Mouse (Mus musculus) lung, adult 18-20 months (tissue): Measurements from ENCODE around the gene Efna2.

Experiments
- DNase-seq, 2 experiments: peaks; one replicate each; pipeline ENCODE4 v3.0.0; 2022; ENCODE audit warnings: mixed read lengths in 2 of 2

Efna2 gene

DNA sequence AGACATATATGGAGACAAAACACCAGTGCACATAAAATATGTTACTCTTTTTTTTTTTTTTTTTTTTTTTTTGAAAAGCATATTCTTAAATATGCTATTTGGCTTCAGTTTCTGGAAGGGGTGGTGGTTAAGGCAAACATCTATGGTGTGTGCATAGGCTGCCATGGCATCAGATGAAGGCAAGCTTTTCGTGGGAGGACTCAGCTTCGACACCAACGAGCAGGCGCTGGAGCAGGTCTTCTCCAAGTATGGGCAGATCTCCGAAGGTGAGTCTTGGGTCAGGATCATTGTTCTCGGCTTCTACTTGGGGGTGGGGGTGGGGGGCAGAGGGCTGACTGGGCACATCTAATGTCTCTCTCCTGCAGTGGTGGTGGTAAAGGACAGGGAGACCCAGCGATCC lies 9.6 kb upstream of the Efna2 start:
- DNase-seq: no peak

DNA sequence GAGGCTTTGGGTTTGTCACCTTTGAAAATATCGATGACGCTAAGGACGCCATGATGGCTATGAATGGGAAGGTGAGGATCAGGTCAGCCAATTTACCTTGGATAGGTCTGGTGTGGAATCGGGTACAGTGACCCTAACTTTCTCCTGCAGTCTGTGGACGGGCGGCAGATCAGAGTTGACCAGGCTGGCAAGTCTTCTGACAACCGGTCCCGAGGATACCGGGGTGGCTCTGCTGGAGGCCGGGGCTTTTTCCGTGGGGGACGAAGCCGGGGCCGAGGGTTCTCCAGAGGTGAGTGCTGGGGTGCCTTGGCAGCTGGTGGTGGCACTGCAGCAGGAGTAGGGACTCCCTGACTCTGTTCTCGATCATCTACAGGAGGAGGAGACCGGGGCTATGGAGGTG lies 9.2 kb upstream of the Efna2 start:
- no peak for DNase-seq

DNA sequence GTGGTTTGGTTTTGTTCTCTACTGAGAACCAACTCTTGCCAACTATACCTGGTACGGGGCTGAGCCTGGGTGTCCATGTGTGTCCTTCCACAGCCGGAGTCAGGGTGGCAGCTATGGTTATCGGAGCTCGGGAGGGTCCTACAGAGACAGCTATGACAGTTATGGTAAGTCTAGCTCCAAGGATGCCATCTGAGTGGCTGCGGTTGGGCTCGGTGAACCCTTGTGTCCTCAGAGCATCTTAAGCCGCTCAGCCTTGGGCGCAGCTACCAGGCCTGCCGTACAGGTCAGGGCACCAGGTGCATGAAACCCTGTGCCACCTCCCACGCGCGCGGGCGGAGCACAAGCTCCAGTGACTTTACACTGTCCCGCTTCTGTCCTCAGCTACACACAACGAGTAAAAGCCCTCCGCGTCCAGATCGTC lies 8.7 kb upstream of the Efna2 start:
- DNase-seq: no peak

DNA sequence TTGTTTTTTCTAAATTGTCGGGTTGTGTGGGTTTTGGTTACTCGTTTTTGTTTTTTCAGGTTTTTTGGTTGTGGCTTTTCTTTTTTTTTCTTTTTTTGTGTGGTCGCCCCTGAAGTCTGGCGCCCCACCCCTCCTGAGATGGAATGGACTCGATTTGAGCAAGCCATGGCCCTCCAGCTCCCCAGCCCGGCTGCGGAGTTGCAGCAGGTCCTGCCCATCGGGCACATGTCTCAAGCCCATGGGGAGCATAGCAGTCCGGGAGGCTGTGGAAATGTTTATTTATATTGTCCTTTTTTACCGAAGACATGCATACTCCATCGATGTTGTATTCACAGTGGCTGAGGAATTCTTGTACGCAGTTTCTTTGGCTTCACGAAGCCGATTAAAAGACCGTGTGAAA lies 8.0 kb upstream of the Efna2 start:
- no peak for DNase-seq

DNA sequence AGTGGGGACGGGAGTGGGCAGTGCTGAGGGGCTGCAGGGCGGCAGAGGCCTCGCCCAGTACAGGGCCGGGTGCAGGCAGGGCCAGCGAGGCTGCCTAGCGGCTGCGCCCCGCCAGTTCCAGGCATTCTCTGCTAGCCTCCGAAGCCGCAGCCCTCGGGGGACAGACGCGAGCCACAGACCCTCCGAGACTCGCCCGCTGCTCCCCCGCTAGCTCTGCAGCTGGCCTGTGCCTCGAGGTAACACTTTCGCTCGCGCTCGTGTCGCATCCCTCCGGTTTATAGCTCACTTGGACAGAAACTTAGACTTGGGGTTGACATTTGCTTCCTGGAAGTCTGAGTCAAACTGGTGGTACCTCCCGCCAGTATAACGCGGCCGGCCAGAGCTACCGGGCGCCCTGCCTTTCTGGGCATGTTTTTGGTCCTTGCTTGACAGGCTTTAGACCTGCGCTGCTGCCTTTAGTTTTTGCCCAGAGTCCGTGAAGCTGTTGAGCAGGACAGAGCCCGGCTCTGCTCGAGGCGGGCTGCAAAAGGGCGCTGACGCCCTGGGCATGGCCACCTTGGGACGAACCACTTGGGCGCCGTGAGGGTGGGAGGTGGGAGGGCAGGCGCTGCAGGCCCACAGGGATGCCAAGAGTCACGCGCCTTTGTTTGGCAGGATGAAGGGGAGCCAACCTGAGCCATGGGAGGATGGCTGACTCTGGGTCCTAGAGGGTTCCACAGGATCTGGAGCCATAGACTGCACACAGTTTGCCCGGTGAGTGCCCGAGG lies 7.3 kb upstream of the Efna2 start:
- no peak for DNase-seq

DNA sequence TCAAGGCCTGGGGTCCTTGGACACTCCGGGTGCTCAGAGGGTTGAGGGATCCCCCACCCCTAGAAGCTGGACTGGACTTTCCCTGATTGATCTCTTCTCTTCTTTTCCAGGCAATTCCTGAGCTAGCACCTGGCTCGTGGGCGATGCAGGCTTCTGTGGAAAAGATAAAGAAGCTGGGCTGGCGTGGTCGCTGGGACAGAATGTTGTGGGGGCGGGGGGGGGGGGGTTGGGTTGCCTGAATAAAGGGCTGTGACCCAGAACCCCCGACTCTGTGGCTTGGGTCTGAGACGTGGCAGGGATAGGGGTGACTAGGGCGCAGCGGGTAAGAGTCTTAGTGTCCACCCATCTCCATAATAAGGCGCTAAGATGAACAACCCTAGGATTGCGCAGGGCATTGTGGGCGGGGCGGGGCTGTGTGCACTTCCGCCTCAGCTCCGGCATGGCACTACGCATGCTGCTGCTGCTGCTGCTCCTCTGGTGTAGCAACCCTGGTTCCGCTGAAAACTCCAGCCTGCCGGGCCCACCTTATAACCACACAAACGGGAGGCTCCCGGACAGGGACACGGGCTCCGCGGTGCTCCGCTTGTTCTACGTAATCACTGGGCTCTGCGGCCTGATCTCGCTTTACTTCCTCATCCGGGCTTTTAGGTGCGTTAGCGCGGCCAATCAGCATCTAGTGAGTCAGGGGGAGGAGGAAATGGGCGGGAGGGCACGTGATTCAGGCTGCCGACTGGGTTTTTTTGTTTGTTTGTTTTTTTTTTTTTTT lies 6.6 kb upstream of the Efna2 start, which contains the start of gene 1600002K03Rik:
Gene 1600002K03Rik, plus strand, starts transcription at position 418 of the 766 bp plus-strand sequence.
- DNase-seq: peak; percentile 92 to 93

DNA sequence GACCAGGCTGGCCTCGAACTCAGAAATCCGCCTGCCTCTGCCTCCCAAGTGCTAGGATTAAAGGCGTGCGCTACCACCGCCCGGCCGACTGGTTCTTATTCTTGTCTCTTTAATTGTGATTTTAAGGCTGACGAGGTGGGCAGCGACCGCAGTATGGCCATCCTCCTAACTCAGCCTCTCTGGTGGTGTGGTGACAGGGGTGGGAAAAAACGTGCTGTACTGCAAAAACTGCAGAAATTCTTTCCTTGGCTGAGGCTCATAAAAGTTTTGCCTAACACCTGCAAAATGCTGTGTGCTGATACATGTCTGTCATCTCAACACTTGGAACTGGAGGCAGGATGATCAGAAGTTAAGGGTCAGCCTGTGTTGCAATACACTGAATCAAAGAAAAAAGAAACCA lies 5.9 kb upstream of the Efna2 start:
- DNase-seq: no peak

DNA sequence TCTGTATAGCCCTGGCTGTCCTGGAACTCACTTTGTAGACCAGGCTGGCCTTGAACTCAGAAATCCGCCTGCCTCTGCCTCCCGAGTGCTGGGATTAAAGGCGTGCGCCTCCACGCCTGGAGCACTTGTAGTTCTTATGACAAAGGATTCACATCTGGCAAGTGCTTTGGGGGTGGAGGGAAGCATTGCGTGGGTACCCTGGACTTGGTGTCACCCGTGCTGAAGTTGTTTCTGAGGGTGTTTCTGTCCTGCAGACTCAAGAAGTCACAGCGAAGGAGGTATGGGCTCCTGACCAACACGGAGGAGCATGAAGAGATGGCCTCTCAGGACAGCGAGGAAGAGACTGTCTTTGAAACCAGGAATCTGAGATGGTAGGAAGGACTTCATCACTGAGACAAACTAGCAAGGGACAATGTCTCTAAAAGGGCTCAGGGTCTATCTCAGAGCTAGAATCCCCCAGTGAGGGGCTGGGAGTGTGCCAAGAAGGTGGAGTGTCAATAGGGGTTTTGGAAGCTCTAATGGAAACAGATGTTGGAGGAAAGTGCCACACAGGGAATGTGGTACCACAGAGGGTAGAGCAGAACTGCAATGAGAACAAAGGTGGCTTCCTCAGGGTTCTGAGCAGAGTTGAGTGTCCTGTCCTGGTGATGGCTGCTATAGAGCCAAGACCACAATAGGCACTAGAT lies 5.2 kb upstream of the Efna2 start:
- no peak for DNase-seq

DNA sequence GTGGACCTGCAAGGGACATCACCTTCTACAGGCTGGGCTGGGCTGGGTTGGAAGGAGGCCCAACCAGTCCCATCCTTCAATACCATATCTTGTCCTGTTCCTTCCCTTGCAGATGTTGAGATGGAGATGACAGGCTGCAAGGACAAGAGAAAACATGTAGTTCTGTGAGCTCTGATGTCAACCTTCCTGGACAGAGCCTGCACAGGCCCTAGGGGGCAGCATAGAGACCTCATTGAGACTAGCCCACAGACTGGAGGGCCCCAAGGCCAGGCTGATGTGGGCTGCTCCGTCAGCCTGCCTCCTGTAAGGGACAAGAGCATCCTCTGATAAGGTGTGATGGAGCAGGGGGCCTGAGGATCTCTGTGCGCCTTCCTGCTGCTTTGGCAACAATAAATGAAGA lies 4.6 kb upstream of the Efna2 start:
- no peak for DNase-seq

DNA sequence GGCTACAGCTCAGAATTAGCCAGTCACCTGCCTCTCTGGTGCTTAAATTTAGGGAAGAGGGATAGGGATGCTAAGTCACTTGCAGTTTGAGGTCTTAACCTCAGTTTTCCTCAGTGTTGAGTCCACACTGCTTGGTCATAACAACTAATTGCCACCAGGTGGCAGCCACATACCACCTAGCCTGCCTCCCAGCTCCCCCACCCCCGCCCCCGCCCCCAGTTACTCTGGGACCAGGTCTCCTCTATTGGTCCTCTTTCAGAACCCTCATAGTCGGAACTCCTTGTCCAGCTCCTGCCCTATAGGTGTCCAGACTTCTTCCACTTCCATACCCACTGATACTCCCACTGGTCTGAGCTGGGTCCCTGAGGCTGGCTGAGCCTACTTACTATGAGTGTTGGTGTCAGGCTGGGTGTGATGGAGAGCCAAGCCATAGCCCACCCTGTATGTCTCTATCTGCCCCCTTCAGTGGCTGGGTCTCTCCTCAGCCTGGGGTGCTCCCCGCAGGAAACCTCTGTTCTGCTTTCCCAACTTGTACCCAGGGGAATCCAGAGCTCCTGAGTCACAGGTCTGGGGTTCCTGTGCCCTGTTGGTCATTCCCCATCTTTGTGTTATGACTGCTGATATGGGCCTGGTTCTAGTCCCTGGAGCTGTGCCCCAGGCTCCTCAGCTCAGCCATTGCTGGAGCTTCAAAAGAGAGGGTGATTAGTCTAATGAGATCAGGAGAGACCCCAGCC lies 3.6 kb upstream of the Efna2 start:
- DNase-seq: no peak

DNA sequence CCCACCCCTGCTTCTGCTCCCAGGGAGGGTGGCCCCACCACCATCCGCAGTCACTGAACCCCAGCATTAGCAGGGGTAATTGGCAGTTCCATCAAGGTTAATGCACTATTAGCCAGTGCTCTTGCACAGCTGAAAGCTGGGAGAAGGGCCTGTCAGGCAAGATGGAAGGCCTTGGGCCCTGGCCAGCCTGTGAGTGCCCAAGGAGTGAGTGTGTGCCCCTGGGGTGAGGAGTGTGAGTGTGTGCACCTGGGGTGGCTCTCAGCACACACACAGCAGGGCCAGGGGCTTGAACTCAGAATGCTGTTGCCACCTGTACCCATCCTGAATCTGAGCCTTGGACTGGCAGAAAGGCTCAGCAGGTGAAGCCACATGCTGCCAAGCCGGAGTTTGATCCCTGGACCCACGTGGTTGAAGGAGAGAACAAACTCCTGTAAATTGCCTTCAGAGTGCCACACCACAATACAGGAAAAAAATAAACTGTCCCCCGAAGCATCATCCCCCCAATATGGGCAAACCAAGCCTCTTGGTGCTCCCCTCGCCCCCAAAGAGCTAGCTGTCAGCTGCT lies 2.9 kb upstream of the Efna2 start:
- DNase-seq: no peak

DNA sequence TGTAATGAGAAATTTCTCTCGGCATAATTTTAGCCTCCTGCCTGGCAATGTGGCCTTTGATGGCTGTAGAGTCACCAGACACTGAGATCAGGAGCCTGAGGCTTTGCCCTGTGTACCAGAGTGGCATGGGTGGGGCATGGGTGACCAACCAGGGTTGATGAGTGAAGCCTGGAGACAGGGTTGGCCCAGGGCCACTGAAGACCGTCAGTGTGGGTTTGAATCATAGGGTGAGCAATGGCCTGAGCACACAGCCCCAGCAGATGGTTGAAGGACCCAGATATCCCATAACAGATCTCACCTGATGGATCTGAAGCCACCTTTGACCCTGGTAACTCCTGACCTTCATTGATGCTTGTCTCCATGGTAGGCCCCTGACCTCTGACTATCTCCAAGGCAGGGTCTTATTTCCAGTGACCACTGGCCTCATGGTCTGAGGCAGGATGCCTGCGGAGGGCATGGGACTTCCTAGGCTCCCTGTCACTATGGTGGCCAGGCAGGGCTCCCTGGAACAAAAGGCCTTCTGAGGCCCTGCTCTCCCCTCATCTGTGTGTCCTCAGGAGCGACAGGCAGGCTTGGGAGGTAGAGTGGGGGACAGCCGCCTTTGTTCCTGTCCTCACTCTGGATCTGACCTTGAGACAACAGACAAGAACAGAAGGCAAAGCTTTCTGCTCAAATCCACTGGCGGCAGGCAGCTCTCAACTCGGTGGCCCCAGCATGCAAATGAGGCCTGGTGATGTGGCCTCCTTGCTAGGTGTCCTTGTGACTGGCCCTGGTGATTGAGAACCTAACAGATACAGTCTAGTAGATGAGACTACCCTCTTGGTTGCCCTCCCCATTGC lies 1.6 kb upstream of the Efna2 start:
- DNase-seq: no peak

DNA sequence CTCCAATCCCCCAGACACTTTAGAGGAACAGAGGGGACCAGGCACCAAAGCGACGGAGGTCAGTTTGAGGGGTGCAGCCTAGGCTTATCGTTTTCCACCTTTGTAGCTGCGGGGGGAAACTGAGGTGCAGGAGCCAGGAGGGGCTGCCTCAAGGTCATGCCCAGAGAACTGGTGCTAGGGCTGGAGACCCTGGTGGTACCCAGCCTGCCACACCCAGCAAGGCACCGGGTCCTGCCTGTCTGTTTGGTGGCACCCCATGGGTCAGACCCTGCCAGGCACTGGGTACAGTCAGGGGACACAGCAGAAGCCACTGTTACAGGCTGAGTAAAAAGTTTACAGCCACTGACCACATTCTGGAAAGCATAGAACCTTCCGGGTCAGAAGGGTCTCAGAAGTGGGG lies 1.0 kb downstream of the Efna2 start:
- no peak for DNase-seq

DNA sequence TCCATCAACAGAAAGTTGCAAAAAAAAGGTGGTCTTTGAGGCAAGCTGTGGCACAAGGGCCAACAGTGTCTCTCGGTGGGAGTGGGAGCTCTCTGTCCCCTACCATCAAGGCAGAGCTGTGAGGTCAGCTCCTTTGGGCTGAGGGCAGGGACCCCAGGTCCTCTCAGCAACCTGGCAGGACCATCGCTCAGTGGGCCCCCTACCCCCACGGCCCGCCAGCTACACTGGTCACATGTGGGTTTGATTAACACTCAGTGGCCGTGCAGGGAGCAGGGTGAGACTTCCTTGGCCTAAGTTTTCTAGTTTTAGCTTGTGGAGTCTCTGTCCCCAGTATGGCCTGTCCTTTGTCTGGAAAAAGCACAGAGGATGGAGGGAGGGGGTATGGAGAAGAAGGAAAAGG lies 1.5 kb downstream of the Efna2 start:
- no peak for DNase-seq

DNA sequence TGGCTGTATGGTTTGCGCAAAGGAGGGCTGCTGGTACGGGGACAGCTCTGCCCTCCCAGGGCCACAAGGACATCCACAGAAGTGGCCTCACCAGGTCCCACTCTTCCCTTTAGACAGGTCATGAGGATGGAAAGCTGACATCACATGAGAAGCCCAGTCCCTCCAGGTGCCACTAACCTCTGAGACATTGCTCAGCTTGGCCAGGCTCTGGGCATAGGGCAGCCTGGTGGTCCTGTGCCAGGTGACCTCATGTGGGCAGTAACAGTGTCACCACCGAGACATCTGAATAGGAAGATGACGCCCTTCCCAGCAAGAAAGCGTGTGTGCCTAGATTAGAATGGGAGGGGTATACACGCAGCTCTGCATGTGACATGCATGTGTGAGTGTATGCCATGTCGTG lies 3.3 kb downstream of the Efna2 start:
- DNase-seq: no peak

DNA sequence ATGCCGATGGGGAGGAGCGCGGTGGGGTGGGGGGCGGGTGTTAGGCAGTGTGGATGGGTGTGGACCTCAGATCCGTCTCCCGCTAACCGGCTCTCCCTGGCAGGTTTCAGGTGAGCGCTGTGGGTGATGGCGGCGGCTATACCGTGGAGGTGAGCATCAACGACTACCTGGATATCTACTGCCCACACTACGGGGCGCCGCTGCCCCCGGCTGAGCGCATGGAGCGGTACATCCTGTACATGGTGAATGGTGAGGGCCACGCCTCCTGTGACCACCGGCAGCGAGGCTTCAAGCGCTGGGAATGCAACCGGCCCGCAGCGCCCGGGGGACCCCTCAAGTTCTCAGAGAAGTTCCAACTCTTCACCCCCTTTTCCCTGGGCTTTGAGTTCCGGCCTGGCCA lies 7.4 kb downstream of the Efna2 start:
- DNase-seq: no peak

DNA sequence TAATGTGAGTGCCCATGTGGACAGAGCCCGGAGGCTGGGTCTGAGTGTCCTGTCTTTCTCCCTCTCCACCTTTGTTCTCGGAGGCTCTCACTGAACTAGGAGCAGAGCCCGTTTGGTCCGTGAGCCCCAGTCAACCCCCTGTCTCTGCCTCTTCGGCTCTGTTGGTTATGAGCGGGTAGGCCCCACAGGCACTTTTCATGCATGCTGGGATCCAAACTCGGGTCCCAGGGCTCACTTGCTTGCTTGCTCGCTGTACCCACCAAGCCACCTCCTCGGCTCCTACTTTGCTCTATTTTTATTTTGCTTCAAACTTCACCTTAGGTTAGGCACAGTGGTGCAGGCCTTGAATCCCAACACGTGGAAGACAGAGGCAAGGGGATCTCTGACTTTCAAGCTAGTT lies 8.5 kb downstream of the Efna2 start:
- DNase-seq: no peak

DNA sequence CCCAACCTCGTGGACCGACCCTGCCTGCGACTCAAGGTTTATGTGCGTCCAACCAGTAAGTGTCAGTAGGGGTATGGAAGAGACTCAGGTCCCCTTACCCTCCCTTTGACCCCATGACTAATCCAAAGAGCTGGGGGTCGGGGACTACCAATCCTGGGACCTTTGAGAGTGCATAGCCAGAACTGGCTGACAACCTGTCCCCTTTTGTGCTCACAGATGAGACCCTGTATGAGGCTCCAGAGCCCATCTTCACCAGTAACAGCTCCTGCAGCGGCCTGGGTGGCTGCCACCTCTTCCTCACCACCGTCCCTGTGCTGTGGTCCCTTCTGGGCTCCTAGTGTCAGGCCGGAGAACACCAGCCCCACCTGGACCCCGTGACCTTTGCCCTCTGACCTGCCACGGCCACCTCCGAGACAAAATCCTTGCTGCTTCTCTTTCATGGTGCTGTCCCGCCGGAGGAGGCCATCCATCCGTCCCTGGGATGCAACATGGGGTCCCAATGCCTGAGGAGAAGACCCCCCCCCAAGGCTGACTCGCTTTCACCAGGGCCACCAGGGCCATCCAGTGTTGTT lies 9.3 kb downstream of the Efna2 start:
- no peak for DNase-seq

DNA sequence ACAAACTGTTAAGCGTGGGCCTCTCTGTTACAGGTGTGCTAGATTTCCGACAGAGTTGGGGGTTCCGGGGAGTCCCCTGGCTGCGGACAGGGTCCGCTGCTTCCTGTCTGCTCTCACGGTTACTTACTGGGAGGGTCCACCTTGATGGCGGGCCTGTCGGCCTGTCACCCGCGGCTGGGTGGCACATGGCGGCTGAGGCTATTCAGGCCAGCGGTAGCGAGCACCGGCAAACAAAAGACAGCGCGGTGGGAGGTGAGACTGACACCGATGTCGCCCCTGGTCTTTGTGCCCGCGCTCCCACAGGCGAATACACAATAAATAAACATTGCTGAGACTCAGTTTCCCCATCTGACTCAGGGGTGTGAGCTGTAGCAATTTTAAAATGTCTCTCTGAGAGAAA lies 10.7 kb downstream of the Efna2 start:
- DNase-seq: no peak

DNA sequence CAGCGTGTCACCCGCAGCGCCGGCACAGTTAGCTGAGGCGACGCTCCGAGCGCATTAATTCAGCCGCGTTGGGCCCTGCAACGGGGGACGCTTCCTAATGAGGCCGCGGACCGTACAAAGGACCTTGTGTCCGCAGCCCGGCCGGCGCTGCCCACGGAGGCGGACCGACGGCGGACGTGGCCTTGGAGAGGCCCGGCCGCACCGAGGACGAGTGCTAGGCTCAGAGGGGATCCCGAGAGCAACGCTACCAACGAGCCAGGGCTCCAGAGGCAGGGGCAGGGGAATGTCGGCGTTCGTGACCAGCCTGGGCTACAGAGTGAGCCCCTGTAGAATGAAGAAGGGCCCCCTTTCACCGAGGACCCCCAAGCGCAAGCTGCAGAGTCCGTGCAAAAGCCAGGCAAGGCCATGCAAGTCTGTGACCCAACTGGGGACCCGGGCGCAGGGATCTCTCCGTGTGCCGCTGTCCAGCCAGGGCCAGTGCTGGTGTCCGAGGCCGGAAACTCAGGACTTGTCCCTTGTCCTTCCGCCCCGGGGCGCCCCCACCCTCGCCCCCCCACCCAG lies 11.3 kb downstream of the Efna2 start:
- no peak for DNase-seq

DNA sequence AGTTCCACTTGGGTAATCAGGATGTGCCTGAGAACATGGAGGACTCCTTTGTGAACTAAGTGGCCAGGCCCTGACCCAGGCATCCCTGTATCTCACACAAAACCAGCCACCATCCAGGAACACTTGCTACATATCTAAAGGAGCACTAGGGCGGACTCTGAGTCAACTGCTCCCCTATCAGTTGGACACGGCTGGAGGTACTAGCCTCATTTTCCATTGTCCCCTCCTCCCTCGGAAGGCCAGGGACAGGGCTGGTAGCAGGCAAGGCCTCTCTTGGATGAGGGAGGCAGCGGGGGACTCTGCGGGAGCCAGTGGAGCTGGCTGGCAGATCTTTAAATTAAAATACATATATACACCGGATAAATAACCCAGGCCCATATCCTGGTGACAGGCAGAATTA lies 14.7 kb downstream of the Efna2 start:
- no peak for DNase-seq
